Mouse (Mus musculus) neural tube, embryonic 10.5 days (tissue): ENCODE results near the gene Exoc6.

Source experiments
- DNase-seq: peaks from one replicate; pipeline ENCODE4 v3.0.0-alpha.2; 2017; ENCODE audit warnings: low spot score; ENCODE audit errors: extremely low spot score

The Exoc6 gene

GRCm38 (mm10) chr19:37724591-37724990 lies 174.4 kb downstream of the Exoc6 start:
- DNase-seq, result no peak

- DNase-seq, result no peak
Observed at GRCm38 (mm10) chr19:37726585-37726984, 176.4 kb downstream of the Exoc6 start.

GRCm38 (mm10) chr19:37727366-37727765 lies 177.1 kb downstream of the Exoc6 start:
- DNase-seq, result no peak
